Mouse (Mus musculus): ENCODE results near the gene Rab6a. TPM values are rescaled to one million over a fixed set of nuclear protein-coding genes. Genes with fewer than 3 reads are reported as not detected.

The Rab6a gene
- total and polyA plus RNA-seq, 2 experiments = 13.5 to 30.4 TPM

DNA sequence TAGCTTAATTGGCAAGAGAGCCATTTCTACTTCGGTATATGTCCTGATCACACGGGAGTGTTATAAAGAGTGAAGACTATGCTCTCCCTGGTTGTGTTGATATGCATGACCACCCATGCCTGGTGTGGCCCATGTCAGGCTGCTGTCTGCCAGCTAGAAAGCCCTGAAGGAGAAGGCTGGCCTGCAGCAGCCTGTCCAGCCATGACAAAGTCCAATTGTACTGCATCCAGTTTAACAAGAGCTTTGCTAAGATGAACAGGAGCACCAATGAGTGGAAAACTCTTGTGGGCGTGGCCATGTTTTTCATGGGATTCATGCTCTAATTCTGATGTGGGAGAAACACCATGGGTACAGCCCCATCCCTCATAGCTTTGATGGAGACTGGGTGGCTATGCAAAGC lies 17.3 kb downstream of the Rab6a start:
- DNase-seq (ENCODE audit: extremely low read depth, low read depth, low spot score) = peak; percentile 86
- no peaks in the 10 kb centered on the region for H3K27me3 ChIP-seq (ENCODE audit: control insufficient read depth, insufficient read depth, low read length)
- peaks cover 7% of the 10 kb centered on the region; the same call in 1 of the 2 replicates for H3K4me1 ChIP-seq (ENCODE audit: control insufficient read depth, insufficient read depth, low read length)
- 64% methylated on average over 3 of the region's 3 CpGs for WGBS
- H3K4me3 ChIP-seq (ENCODE audit: insufficient read depth, low read depth, low read length) = no peak overlapping the region
- TF ChIP-seq CTCF (IDR thresholded peaks at IDR 0.05; ENCODE audit: low read depth, low read length) (no peak), POLR2A (IDR thresholded peaks at IDR 0.05; ENCODE audit: extremely low read depth, insufficient read depth, low read length) (no peak)
- H3K36me3 ChIP-seq (ENCODE audit: control insufficient read depth, insufficient read depth, low read length) = peaks cover 1% of the 10 kb centered on the region; the same call in 1 of the 2 replicates
- no peak overlapping the region for H3K9ac ChIP-seq (ENCODE audit: low read depth, low read length)
- H3K27ac ChIP-seq (replicated peaks; ENCODE audit: insufficient read depth, low read depth, low read length) = no peak overlapping the region
- H3K79me2 ChIP-seq (ENCODE audit: control insufficient read depth, insufficient read depth, low read length) = peaks cover 9% of the 10 kb centered on the region; the same call in 1 of the 2 replicates

DNA sequence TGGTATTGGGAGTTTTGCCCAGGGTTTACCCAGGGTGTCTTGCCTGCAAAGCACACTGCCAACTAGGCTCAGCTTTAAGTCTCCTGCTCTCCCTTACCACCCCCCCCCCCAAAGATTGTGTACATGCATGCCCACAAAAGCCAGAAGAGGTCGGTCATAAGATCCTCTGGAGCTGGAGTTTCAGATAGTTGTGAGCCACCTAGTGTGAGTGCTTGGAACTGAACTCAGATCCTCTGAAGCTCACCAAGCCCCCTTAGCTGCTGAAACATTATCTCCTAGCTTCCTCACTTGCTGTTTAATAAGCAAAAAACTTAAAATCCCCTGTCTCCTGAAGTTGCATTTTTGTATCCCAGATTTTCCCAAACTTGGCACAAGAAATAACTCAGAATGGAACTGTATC lies 30.4 kb downstream of the Rab6a start:
- no peaks in the 10 kb centered on the region; the same call in 1 of the 2 replicates for H3K79me2 ChIP-seq (ENCODE audit: control insufficient read depth, insufficient read depth, low read length)
- no peak overlapping the region for H3K4me3 ChIP-seq (ENCODE audit: insufficient read depth, low read depth, low read length)
- H3K27ac ChIP-seq (replicated peaks; ENCODE audit: insufficient read depth, low read depth, low read length) = no peak overlapping the region
- peak; percentile 38 for DNase-seq (ENCODE audit: extremely low read depth, low read depth, low spot score)
- 4% methylated on average over 1 of the region's 1 CpGs for WGBS
- no peak overlapping the region for H3K9ac ChIP-seq (ENCODE audit: low read depth, low read length)
- H3K27me3 ChIP-seq (ENCODE audit: control insufficient read depth, insufficient read depth, low read length) = no peaks in the 10 kb centered on the region
- peaks cover 36% of the 10 kb centered on the region for H3K36me3 ChIP-seq (ENCODE audit: control insufficient read depth, insufficient read depth, low read length)
- no peak for TF ChIP-seq POLR2A (IDR thresholded peaks at IDR 0.05; ENCODE audit: extremely low read depth, insufficient read depth, low read length)
- TF ChIP-seq CTCF (IDR thresholded peaks at IDR 0.05; ENCODE audit: low read depth, low read length) = peak; percentile 38; the same call in 1 of the 2 replicates
- no peaks in the 10 kb centered on the region for H3K4me1 ChIP-seq (ENCODE audit: control insufficient read depth, insufficient read depth, low read length)

GRCm38 (mm10) chr7:100642413-100642812 lies 35.2 kb downstream of the Rab6a start:
- TF ChIP-seq CTCF (IDR thresholded peaks at IDR 0.05; ENCODE audit: low read depth, low read length) (no peak), POLR2A (IDR thresholded peaks at IDR 0.05; ENCODE audit: extremely low read depth, insufficient read depth, low read length) (no peak)
- no peak overlapping the region for H3K9ac ChIP-seq (ENCODE audit: low read depth, low read length)
- 57% methylated on average over 4 of the region's 4 CpGs for WGBS
- H3K27me3 ChIP-seq (ENCODE audit: control insufficient read depth, insufficient read depth, low read length) = no peaks in the 10 kb centered on the region
- H3K4me3 ChIP-seq (ENCODE audit: insufficient read depth, low read depth, low read length) = no peak overlapping the region
- no peaks in the 10 kb centered on the region for H3K79me2 ChIP-seq (ENCODE audit: control insufficient read depth, insufficient read depth, low read length)
- H3K27ac ChIP-seq (replicated peaks; ENCODE audit: insufficient read depth, low read depth, low read length) = no peak overlapping the region
- no peak for DNase-seq (ENCODE audit: extremely low read depth, low read depth, low spot score)
- no peaks in the 10 kb centered on the region for H3K4me1 ChIP-seq (ENCODE audit: control insufficient read depth, insufficient read depth, low read length)
- H3K36me3 ChIP-seq (ENCODE audit: control insufficient read depth, insufficient read depth, low read length) = peaks cover 16% of the 10 kb centered on the region

- WGBS = 43% methylated on average over 3 of the region's 3 CpGs
- H3K9ac ChIP-seq (ENCODE audit: low read depth, low read length) = no peak overlapping the region
- peak; percentile 37 for DNase-seq (ENCODE audit: extremely low read depth, low read depth, low spot score)
- TF ChIP-seq POLR2A (IDR thresholded peaks at IDR 0.05; ENCODE audit: extremely low read depth, insufficient read depth, low read length) (no peak), CTCF (IDR thresholded peaks at IDR 0.05; ENCODE audit: low read depth, low read length) (peak; percentile 15; the same call in 1 of the 2 replicates)
- no peak overlapping the region for H3K4me3 ChIP-seq (ENCODE audit: insufficient read depth, low read depth, low read length)
- no peaks in the 10 kb centered on the region for H3K27me3 ChIP-seq (ENCODE audit: control insufficient read depth, insufficient read depth, low read length)
- no peaks in the 10 kb centered on the region; the same call in 1 of the 2 replicates for H3K4me1 ChIP-seq (ENCODE audit: control insufficient read depth, insufficient read depth, low read length)
- H3K27ac ChIP-seq (replicated peaks; ENCODE audit: insufficient read depth, low read depth, low read length) = no peak overlapping the region
- peaks cover 8% of the 10 kb centered on the region for H3K36me3 ChIP-seq (ENCODE audit: control insufficient read depth, insufficient read depth, low read length)
- H3K79me2 ChIP-seq (ENCODE audit: control insufficient read depth, insufficient read depth, low read length) = no peaks in the 10 kb centered on the region
These were observed 37.9 kb downstream of the Rab6a start for GRCm38 (mm10) chr7:100645147-100645546.

DNA sequence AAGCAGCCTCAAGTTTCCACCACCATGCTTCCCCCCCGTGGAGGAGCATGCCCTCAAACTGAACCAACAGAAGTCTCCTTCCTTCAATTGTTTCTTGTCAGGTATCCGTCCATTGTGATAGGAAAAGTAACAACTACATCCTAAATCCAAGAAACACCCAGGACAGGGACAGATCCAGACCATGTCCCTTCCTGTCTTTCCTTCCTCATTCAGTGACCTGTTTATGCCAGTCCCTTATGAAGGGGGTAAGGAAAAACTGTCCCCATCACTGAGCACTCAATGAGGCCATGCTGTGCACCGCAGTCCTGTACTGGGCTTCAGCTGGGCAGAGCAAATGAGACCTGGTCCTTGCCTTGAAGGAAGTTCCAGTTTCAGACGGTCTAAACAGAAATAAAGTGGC lies 41.9 kb downstream of the Rab6a start:
- Histone ChIP-seq H3K9ac (ENCODE audit: low read depth, low read length) (no peak overlapping the region), H3K36me3 (ENCODE audit: control insufficient read depth, insufficient read depth, low read length) (no peaks in the 10 kb centered on the region), H3K27me3 (ENCODE audit: control insufficient read depth, insufficient read depth, low read length) (no peaks in the 10 kb centered on the region), H3K4me1 (ENCODE audit: control insufficient read depth, insufficient read depth, low read length) (no peaks in the 10 kb centered on the region; the same call in 1 of the 2 replicates), H3K79me2 (ENCODE audit: control insufficient read depth, insufficient read depth, low read length) (no peaks in the 10 kb centered on the region), H3K4me3 (ENCODE audit: insufficient read depth, low read depth, low read length) (no peak overlapping the region), H3K27ac (replicated peaks; ENCODE audit: insufficient read depth, low read depth, low read length) (no peak overlapping the region)
- 74% methylated on average over 4 of the region's 4 CpGs for WGBS
- DNase-seq (ENCODE audit: extremely low read depth, low read depth, low spot score) = no peak
- TF ChIP-seq CTCF (IDR thresholded peaks at IDR 0.05; ENCODE audit: low read depth, low read length) (no peak), POLR2A (IDR thresholded peaks at IDR 0.05; ENCODE audit: extremely low read depth, insufficient read depth, low read length) (no peak)

- no peaks in the 10 kb centered on the region for H3K27me3 ChIP-seq (ENCODE audit: control insufficient read depth, insufficient read depth, low read length)
- WGBS = 84% methylated on average over 8 of the region's 8 CpGs
- H3K79me2 ChIP-seq (ENCODE audit: control insufficient read depth, insufficient read depth, low read length) = no peaks in the 10 kb centered on the region
- DNase-seq (ENCODE audit: extremely low read depth, low read depth, low spot score) = no peak
- no peak for TF ChIP-seq CTCF (IDR thresholded peaks at IDR 0.05; ENCODE audit: low read depth, low read length)
- no peak for TF ChIP-seq POLR2A (IDR thresholded peaks at IDR 0.05; ENCODE audit: extremely low read depth, insufficient read depth, low read length)
- H3K4me1 ChIP-seq (ENCODE audit: control insufficient read depth, insufficient read depth, low read length) = no peaks in the 10 kb centered on the region; the same call in 1 of the 2 replicates
- no peaks in the 10 kb centered on the region for H3K36me3 ChIP-seq (ENCODE audit: control insufficient read depth, insufficient read depth, low read length)
- no peak overlapping the region for H3K4me3 ChIP-seq (ENCODE audit: insufficient read depth, low read depth, low read length)
- no peak overlapping the region for H3K27ac ChIP-seq (replicated peaks; ENCODE audit: insufficient read depth, low read depth, low read length)
- no peak overlapping the region for H3K9ac ChIP-seq (ENCODE audit: low read depth, low read length)
These were observed 42.6 kb downstream of the Rab6a start for GRCm38 (mm10) chr7:100649826-100650225.

All from liver, adult 2 months (tissue).